In the genomic region with DNA sequence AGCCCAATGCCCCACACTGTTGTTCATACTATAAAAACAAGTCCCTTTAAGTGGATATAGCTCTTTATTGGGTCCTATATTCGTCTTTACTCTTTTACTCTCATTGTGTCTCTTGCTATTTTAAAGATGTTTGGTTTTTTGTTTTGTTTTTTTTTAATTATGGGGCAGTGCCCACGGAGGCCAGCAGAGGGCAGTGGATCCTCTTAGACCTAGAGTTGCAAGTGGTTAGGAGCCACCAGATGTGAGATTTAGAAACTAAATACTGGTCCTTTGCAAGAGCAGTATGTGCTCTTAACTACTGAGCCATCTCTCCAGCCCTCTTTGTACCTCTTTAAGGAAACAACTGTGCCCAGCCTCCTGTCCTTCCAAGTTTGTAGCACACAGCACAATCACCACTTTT, we compare ENCODE assay signal across 9 mouse cellular contexts. TPM values are rescaled to one million over a fixed set of nuclear protein-coding genes. Genes with fewer than 3 reads are reported as not detected.
A peak's percentile ranks its signal among the peaks of the same experiment; 100 is the strongest.
DNase-seq lines count a peak whose midpoint lies in the region; ATAC-seq and TF ChIP-seq lines count a peak whose summit lies in the region.
"Had no signal": no experiment of that assay in that cellular context is flagged by ENCODE, and none has a peak within 500 bp of the region (broad histone marks: within the 10 kb centered on the region; RNA-seq: fewer than 3 reads in every experiment).

No protein-coding gene starts in this region.

- ATAC-seq in frontal cortex, adult (ENCODE audit: low TSS enrichment): peak; percentile 60; the same call in 1 of the 2 replicates
- no peak for ATAC-seq in midbrain, embryonic 14.5 days (ENCODE audit: low FRiP score, low TSS enrichment)
- no peak for ATAC-seq in midbrain, embryonic 11.5 days (ENCODE audit: low FRiP score)

- WGBS in midbrain, embryonic 14.5 days: 5% methylated on average over 2 of the region's 2 CpGs
- WGBS in midbrain, embryonic 11.5 days: 10% methylated on average over 2 of the region's 2 CpGs
- WGBS in forebrain, embryonic 10.5 days: 13% methylated on average over 2 of the region's 2 CpGs

- H3K4me2 ChIP-seq in midbrain, embryonic 14.5 days (ENCODE audit: low read length): no peak overlapping the region
- no peak overlapping the region for H3K4me2 ChIP-seq in midbrain, embryonic 11.5 days
- H3K4me2 ChIP-seq: neural tube, embryonic 13.5 days had no signal

- no peak overlapping the region for H3K4me3 ChIP-seq in midbrain, embryonic 14.5 days (replicated peaks; ENCODE audit: low read depth, low read length)
- H3K4me3 ChIP-seq in midbrain, embryonic 11.5 days (ENCODE audit: low read depth, low read length): no peak overlapping the region
- H3K4me3 ChIP-seq in cortical plate, adult 2 months (ENCODE audit: insufficient read depth, low read length): no peak overlapping the region
- H3K4me3 ChIP-seq in forebrain, embryonic 10.5 days: no peak overlapping the region
- H3K4me3 ChIP-seq: neural tube, embryonic 13.5 days had no signal

- H3K4me1 ChIP-seq in midbrain, embryonic 14.5 days (ENCODE audit: control insufficient read depth, insufficient read depth, low read length): peaks cover 5% of the 10 kb centered on the region; the same call in 1 of the 2 replicates
- no peaks in the 10 kb centered on the region for H3K4me1 ChIP-seq in midbrain, embryonic 11.5 days (ENCODE audit: control insufficient read depth, insufficient read depth, low read length)
- H3K4me1 ChIP-seq in cortical plate, adult 2 months (ENCODE audit: control insufficient read depth, insufficient read depth, low read length): no peaks in the 10 kb centered on the region
- no peaks in the 10 kb centered on the region for H3K4me1 ChIP-seq in forebrain, embryonic 10.5 days

- no peak for DNase-seq in frontal cortex, postnatal 25 days (ENCODE audit: low spot score in 2 of 2)
- DNase-seq in midbrain, embryonic 14.5 days: peak; percentile 55
- no peak for DNase-seq in midbrain, embryonic 11.5 days (ENCODE audit: low spot score, missing footprints)
- peak; percentile 39 to 54 for DNase-seq in natural killer cell, adult 2 months (ENCODE audit: low spot score in 2 of 2)
- no peak for DNase-seq in urinary bladder, postnatal 4 days (ENCODE audit: low spot score in 2 of 2)
- DNase-seq in forebrain, embryonic 10.5 days (ENCODE audit: extremely low spot score, low spot score): no peak

- no peak for TF ChIP-seq POLR2A in cortical plate, adult 2 months (IDR thresholded peaks at IDR 0.05; ENCODE audit: extremely low read depth, insufficient read depth, low read length)

- no peak overlapping the region for H3K27ac ChIP-seq in midbrain, embryonic 14.5 days (replicated peaks; ENCODE audit: low read depth, low read length)
- H3K27ac ChIP-seq in midbrain, embryonic 11.5 days (ENCODE audit: low read depth, low read length): no peak overlapping the region
- H3K27ac ChIP-seq in cortical plate, adult 2 months (ENCODE audit: insufficient read depth, low read length): no peak overlapping the region
- H3K27ac ChIP-seq in forebrain, embryonic 10.5 days: no peak overlapping the region
- H3K27ac ChIP-seq: neural tube, embryonic 13.5 days had no signal

- H3K36me3 ChIP-seq in midbrain, embryonic 14.5 days (ENCODE audit: control insufficient read depth, insufficient read depth, low read length): no peaks in the 10 kb centered on the region
- no peaks in the 10 kb centered on the region for H3K36me3 ChIP-seq in midbrain, embryonic 11.5 days (ENCODE audit: control insufficient read depth, insufficient read depth, low read length)
- H3K36me3 ChIP-seq in forebrain, embryonic 10.5 days (replicated peaks): no peaks in the 10 kb centered on the region
- H3K36me3 ChIP-seq: neural tube, embryonic 13.5 days had no signal

- H3K27me3 ChIP-seq in midbrain, embryonic 14.5 days (ENCODE audit: control insufficient read depth, insufficient read depth, low read length): no peaks in the 10 kb centered on the region
- H3K27me3 ChIP-seq in midbrain, embryonic 11.5 days (ENCODE audit: control insufficient read depth, insufficient read depth, low read length): no peaks in the 10 kb centered on the region
- H3K27me3 ChIP-seq in forebrain, embryonic 10.5 days (ENCODE audit: poor library complexity, severe bottlenecking): no peaks in the 10 kb centered on the region
- H3K27me3 ChIP-seq: neural tube, embryonic 13.5 days had no signal

- peak; percentile 65 for TF ChIP-seq CTCF in cortical plate, adult 2 months (IDR thresholded peaks at IDR 0.05; ENCODE audit: extremely low read depth, insufficient read depth, low read length)

- no peaks in the 10 kb centered on the region for H3K9me3 ChIP-seq in midbrain, embryonic 14.5 days (ENCODE audit: control insufficient read depth, low read length)
- no peaks in the 10 kb centered on the region for H3K9me3 ChIP-seq in midbrain, embryonic 11.5 days (ENCODE audit: control insufficient read depth, low read length)
- no peaks in the 10 kb centered on the region for H3K9me3 ChIP-seq in forebrain, embryonic 10.5 days
- H3K9me3 ChIP-seq: neural tube, embryonic 13.5 days had no signal

- no peak overlapping the region for H3K9ac ChIP-seq in midbrain, embryonic 14.5 days (replicated peaks; ENCODE audit: low read length)
- no peak overlapping the region for H3K9ac ChIP-seq in midbrain, embryonic 11.5 days (ENCODE audit: low read length)
- H3K9ac ChIP-seq: neural tube, embryonic 13.5 days had no signal

RNA-seq across cellular contexts. Expression of gene Rack1, which starts 28.4 kb away (rescaled TPM):
- 505 and 506 TPM in 2 replicates for polyA plus RNA-seq in midbrain, embryonic 14.5 days (2014; fragmentation: Nextera tagmentation; extraction: Ambion mirVana)
- 592 and 633 TPM in 2 replicates for polyA plus RNA-seq in midbrain, embryonic 11.5 days (2014; fragmentation: Nextera tagmentation; extraction: Ambion mirVana)
- polyA plus RNA-seq in cortical plate, adult 2 months (2012; rRNA removed): 447 and 464 TPM in 2 replicates
- 850 and 861 TPM in 2 replicates for polyA plus RNA-seq in forebrain, embryonic 10.5 days (2016; fragmentation: Nextera tagmentation; extraction: Ambion mirVana)

RNA-seq across cellular contexts. Expression of gene Trim41, which starts 45.5 kb away (rescaled TPM):
- polyA plus RNA-seq in midbrain, embryonic 14.5 days (2014; fragmentation: Nextera tagmentation; extraction: Ambion mirVana): 6.3 and 8.4 TPM in 2 replicates
- polyA plus RNA-seq in midbrain, embryonic 11.5 days (2014; fragmentation: Nextera tagmentation; extraction: Ambion mirVana): 3.6 and 3.9 TPM in 2 replicates
- polyA plus RNA-seq in cortical plate, adult 2 months (2012; rRNA removed): 43.1 and 46.7 TPM in 2 replicates
- polyA plus RNA-seq in forebrain, embryonic 10.5 days (2016; fragmentation: Nextera tagmentation; extraction: Ambion mirVana): 4.0 and 4.6 TPM in 2 replicates

RNA-seq across cellular contexts. Expression of gene Trim7, which starts 54.2 kb away (rescaled TPM):
- polyA plus RNA-seq in midbrain, embryonic 14.5 days (2014; fragmentation: Nextera tagmentation; extraction: Ambion mirVana): 0.75 and 1.6 TPM in 2 replicates
- 0.40 and 0.73 TPM in 2 replicates for polyA plus RNA-seq in midbrain, embryonic 11.5 days (2014; fragmentation: Nextera tagmentation; extraction: Ambion mirVana)
- polyA plus RNA-seq in cortical plate, adult 2 months (2012; rRNA removed): 4.2 and 4.3 TPM in 2 replicates
- 0.07 and 0.31 TPM in 2 replicates for polyA plus RNA-seq in forebrain, embryonic 10.5 days (2016; fragmentation: Nextera tagmentation; extraction: Ambion mirVana)

RNA-seq across cellular contexts. Expression of gene Gm12184, which starts 54.8 kb away (rescaled TPM):
- 3.2 and 4.5 TPM in 2 replicates for polyA plus RNA-seq in midbrain, embryonic 14.5 days (2014; fragmentation: Nextera tagmentation; extraction: Ambion mirVana)
- 7.4 and 11.5 TPM in 2 replicates for polyA plus RNA-seq in midbrain, embryonic 11.5 days (2014; fragmentation: Nextera tagmentation; extraction: Ambion mirVana)
- 33.8 and 40.1 TPM in 2 replicates for polyA plus RNA-seq in cortical plate, adult 2 months (2012; rRNA removed)
- 2.3 and 4.3 TPM in 2 replicates for polyA plus RNA-seq in forebrain, embryonic 10.5 days (2016; fragmentation: Nextera tagmentation; extraction: Ambion mirVana)

Comparison
In these comparisons a context has a peak if more than half of its experiments do, and no peak if none do; other contexts are left out.
1. DNase-seq: peak in midbrain, embryonic 14.5 days (single experiment) and natural killer cell, adult 2 months (2 of 2); none in frontal cortex, postnatal 25 days (0 of 2), midbrain, embryonic 11.5 days (single experiment), urinary bladder, postnatal 4 days (0 of 2) and forebrain, embryonic 10.5 days (single experiment).